Mouse (Mus musculus): ENCODE data around the gene Fut8.
"Not testable (repeated sequence)": the region's sequence is repeated elsewhere in the genome, so short reads cannot be mapped to it uniquely, and the experiment has no call there.

Fut8 gene

GRCm38 (mm10) chr12:77500439-77501055 is 262.6 kb downstream of the Fut8 start:
- DNase-seq (ENCODE audit: low spot score in 2 of 2) = no peak

- DNase-seq (ENCODE audit: low spot score in 2 of 2) = no peak
These were observed 263.7 kb downstream of the Fut8 start for GRCm38 (mm10) chr12:77501466-77502240.

DNA sequence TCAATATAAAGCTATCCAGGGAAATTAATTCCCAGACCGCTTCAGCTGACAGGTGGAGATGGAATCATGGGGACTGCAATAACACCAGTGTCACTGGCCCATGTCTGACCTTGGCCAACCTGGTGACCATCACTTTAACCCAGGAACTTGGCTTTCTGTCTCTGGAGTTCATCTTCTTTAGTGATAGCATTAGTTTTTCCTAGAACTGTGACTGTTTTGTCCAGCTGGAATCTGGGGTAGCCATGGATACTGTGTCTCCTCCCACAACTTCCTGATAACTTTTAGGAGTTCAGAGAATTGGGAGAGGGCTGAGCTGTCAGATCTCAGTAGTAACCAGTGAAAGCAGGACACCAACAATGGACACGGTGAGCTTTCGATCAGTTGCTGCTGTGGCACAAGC is 264.3 kb downstream of the Fut8 start:
- no peak for DNase-seq (ENCODE audit: low spot score in 2 of 2)

DNA sequence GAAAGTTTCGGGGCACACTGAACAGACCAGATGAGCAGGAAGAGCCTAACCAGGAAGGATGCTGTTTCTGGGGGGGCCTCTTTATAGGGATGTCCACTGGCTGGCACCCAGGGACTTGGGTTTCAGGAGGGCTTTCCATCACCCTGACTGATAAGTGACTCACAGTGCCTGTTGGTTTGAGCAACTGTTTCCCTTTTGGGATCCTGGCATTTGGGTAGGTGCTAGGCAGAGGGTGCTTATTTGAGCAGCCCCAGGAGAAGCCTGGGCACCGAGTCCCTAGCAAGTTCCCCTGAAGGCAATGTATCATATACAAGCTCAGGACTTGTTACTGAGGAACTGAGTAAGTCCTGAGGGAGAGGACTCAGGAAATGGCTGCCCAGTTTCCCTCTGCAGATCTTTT is 267.5 kb downstream of the Fut8 start:
- no peak for DNase-seq (ENCODE audit: low spot score in 2 of 2)

DNA sequence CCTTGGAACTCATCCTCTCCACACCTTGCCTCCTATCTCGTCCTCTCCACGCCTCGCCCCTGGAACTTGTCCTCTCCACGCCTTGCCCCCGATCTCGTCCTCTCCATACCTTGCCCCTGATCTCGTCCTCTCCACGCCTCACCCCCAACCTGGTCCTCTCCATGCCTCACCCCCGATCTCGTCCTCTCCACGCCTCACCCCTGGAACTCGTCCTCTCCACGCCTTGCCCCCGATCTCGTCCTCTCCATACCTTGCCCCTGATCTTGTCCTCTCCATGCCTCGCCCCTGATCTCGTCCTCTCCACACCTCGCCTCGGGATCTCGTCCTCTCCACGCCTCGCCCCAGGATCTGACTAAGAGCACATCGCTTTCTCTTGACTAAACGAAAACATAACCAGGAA is 269.8 kb downstream of the Fut8 start:
- DNase-seq (ENCODE audit: low spot score in 2 of 2) = no peak

GRCm38 (mm10) chr12:77510758-77511157 is 272.8 kb downstream of the Fut8 start:
- no peak for DNase-seq (ENCODE audit: low spot score in 2 of 2)

DNA sequence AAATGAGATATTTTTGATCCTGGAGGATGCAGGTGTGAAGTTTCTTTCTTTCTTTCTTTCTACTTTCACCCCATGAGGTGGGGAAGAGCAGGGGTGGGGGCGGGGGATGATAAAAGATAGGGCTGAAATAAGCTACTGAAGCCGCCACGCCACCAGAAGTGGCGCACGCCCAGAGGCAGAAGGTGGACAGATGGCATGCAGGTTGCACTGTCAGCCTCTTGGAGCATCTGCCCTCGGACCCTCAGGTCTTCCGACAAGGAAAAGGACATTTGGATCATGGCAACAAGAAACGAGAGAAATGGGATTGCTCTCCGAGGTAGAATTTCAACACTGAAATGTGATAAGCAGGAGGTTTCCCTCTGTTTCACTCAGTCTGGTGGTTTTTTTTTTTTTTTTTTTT is 273.3 kb downstream of the Fut8 start:
- DNase-seq (ENCODE audit: low spot score in 2 of 2) = no peak

- no peak for DNase-seq (ENCODE audit: low spot score in 2 of 2)
These were observed 273.7 kb downstream of the Fut8 start for GRCm38 (mm10) chr12:77511631-77512030.

DNA sequence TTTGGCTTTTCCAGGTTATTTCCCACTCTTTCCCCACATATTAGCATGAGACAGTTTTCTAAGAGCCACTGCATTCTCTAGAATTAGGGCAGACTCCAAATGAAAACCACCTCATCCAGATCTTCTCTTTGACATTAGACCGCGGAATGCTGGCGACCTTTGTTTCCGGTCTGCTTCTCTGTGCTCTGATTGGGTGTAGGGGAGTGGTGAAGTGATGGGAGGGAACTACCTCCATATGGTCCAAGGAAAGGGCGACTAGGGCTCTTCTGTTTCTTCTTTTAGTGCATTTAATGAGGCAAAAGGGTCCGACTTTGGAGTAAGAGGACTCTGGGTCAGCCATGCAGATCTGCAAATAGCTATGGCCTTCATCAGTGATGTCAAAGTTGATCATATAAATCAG is 278.9 kb downstream of the Fut8 start:
- no peak for DNase-seq (ENCODE audit: low spot score in 2 of 2)

- no peak for DNase-seq (ENCODE audit: low spot score in 2 of 2)
These were observed 279.8 kb downstream of the Fut8 start for GRCm38 (mm10) chr12:77517691-77518090.

DNA sequence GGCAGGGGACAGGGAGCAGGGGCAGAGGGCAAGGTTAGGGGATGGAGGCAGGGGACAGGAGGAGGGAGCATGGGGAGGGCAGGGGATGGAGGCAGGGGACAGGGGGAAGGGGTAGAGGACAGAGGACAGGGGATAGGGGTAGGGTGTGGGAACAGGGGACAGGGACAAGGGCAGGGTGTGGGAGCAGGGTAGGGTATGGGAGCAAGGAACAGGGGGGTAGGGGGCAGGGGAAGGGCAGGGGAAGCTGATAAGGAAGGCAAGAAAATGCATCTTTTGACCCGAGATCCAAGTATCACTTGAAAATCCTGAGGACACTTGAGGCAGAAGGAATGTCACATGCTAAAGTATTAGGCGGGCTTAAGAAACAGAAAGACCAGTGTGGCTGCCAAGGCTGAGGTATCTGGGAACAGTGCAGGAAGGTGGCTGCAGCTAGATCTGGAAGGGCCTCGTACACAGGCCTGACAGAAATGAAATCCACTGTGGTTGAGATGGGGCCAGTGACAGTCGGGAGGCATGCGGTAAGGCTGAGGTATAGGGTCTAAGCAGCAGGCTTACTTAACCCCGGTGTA is 281.7 kb downstream of the Fut8 start:
- DNase-seq (ENCODE audit: low spot score in 2 of 2) = no peak

DNA sequence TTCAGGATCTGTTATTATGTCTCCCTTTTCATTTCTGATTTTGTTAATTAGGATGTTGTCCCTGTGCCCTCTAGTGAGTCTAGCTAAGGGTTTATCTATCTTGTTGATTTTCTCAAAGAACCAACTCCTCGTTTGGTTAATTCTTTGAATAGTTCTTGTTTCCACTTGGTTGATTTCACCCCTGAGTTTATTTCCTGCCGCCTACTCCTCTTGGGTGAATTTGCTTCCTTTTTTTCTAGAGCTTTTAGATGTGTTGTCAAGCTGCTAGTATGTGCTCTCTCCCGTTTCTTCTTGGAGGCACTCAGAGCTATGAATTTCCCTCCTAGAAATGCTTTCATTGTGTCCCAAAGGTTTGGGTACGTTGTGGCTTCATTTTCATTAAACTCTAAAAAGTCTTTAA is 286.1 kb downstream of the Fut8 start:
- not testable (repeated sequence) for DNase-seq (ENCODE audit: low spot score in 2 of 2)

All from frontal cortex, postnatal 36 days (tissue).